Mouse (Mus musculus) forebrain, embryonic 12.5 days (tissue): Measurements from ENCODE around the gene Gm28035. TPM values are rescaled to one million over a fixed set of nuclear protein-coding genes. Genes with fewer than 3 reads are reported as not detected.

ENCODE experiments used
- polyA plus RNA-seq: library from polyadenylated mRNA; unstranded; fragments of >200 nt; fragmentation: Nextera tagmentation; extraction: Ambion mirVana; gene quantifications from 2 replicates; pipeline ENCODE4 v1.2.1, GENCODE M21; 2016

The Gm28035 gene
- polyA plus RNA-seq, 1 experiment from 2014 or later = 0.64 TPM

Other genes with a start within 250 kb of the Gm28035 start
- gene Wdr34, start 191.7 kb upstream of the Gm28035 start, polyA plus RNA-seq = 42.3 and 42.5 TPM in 2 replicates
- 774 and 776 TPM in 2 replicates for gene Set, start 183.2 kb upstream of the Gm28035 start, polyA plus RNA-seq
- gene Pkn3, start 162.9 kb upstream of the Gm28035 start, polyA plus RNA-seq = 10.3 TPM in 2 replicates
- 22.9 TPM in 2 replicates for gene Zdhhc12, start 146.9 kb upstream of the Gm28035 start, polyA plus RNA-seq
- gene Zer1, start 116.0 kb upstream of the Gm28035 start, polyA plus RNA-seq = 9.2 and 9.5 TPM in 2 replicates
- 8.3 and 14.0 TPM in 2 replicates for gene Tbc1d13, start 106.8 kb upstream of the Gm28035 start, polyA plus RNA-seq
- 9.7 and 13.4 TPM in 2 replicates for gene Endog, start 69.1 kb upstream of the Gm28035 start, polyA plus RNA-seq
- gene Spout1, start 62.1 kb upstream of the Gm28035 start, polyA plus RNA-seq = 67.0 and 69.2 TPM in 2 replicates
- 9.0 and 9.4 TPM in 2 replicates for gene Kyat1, start 34.7 kb upstream of the Gm28035 start, polyA plus RNA-seq
- 22.8 and 35.9 TPM in 2 replicates for gene Lrrc8a, start 2.9 kb upstream of the Gm28035 start, polyA plus RNA-seq
- 5.0 and 5.4 TPM in 2 replicates for gene Phyhd1, start 25.6 kb downstream of the Gm28035 start, polyA plus RNA-seq
- not detected in 2 replicates for gene Gm28038, start 40.5 kb downstream of the Gm28035 start, polyA plus RNA-seq
- 25.4 and 25.6 TPM in 2 replicates for gene Dolk, start 45.8 kb downstream of the Gm28035 start, polyA plus RNA-seq
- gene Nup188, start 45.8 kb downstream of the Gm28035 start, polyA plus RNA-seq = 42.3 and 47.0 TPM in 2 replicates
- 99.8 and 110 TPM in 2 replicates for gene Sh3glb2, start 118.8 kb downstream of the Gm28035 start, polyA plus RNA-seq
- 24.4 and 25.2 TPM in 2 replicates for gene Miga2, start 123.7 kb downstream of the Gm28035 start, polyA plus RNA-seq
- gene Dolpp1, start 151.7 kb downstream of the Gm28035 start, polyA plus RNA-seq = 51.4 and 52.3 TPM in 2 replicates
- 22.5 and 23.0 TPM in 2 replicates for gene Crat, start 175.2 kb downstream of the Gm28035 start, polyA plus RNA-seq
- 131 and 144 TPM in 2 replicates for gene Ptpa, start 175.5 kb downstream of the Gm28035 start, polyA plus RNA-seq
- gene Ier5l, start 233.7 kb downstream of the Gm28035 start, polyA plus RNA-seq = 2.3 and 2.7 TPM in 2 replicates